Mouse (Mus musculus): Measurements from ENCODE around the gene Erf. TPM values are rescaled to one million over a fixed set of nuclear protein-coding genes. Genes with fewer than 3 reads are reported as not detected.

Gene Erf
- polyA plus RNA-seq, 1 experiment from 2014 or later: 22.3 TPM

GRCm38 (mm10) chr7:25279861-25280791 is 29.6 kb upstream of the Erf start:
- Histone ChIP-seq H3K9ac (replicated peaks) (peak overlapping the region; percentile 82), H3K27me3 (no peaks in the 10 kb centered on the region), H3K9me3 (no peaks in the 10 kb centered on the region), H3K4me2 (peak overlapping the region; percentile 98), H3K4me3 (replicated peaks) (peak overlapping the region; percentile 78), H3K4me1 (replicated peaks) (peaks cover 72% of the 10 kb centered on the region), H3K27ac (peak overlapping the region; percentile 100), H3K36me3 (peaks cover 9% of the 10 kb centered on the region)
- ATAC-seq (ENCODE audit: insufficient number of reproducible peaks, insufficient read depth, low FRiP score, low TSS enrichment, low read depth): peak; percentile 62
- WGBS: 0% methylated on average over 6 of the region's 6 CpGs

GRCm38 (mm10) chr7:25279076-25279860 is 28.7 kb upstream of the Erf start:
- no peaks in the 10 kb centered on the region for H3K27me3 ChIP-seq
- H3K36me3 ChIP-seq: peaks cover 8% of the 10 kb centered on the region
- H3K9ac ChIP-seq (replicated peaks): peak overlapping the region; percentile 82
- WGBS: under 1% methylated on average over 48 of the region's 49 CpGs
- H3K4me2 ChIP-seq: peak overlapping the region; percentile 98
- no peaks in the 10 kb centered on the region for H3K9me3 ChIP-seq
- H3K4me1 ChIP-seq (replicated peaks): peaks cover 72% of the 10 kb centered on the region
- ATAC-seq (ENCODE audit: insufficient number of reproducible peaks, insufficient read depth, low FRiP score, low TSS enrichment, low read depth): peak; percentile 39
- H3K27ac ChIP-seq: peak overlapping the region; percentile 100
- peak overlapping the region; percentile 78 for H3K4me3 ChIP-seq (replicated peaks)

- Histone ChIP-seq H3K4me2 (peak overlapping the region; percentile 98), H3K4me3 (replicated peaks) (peak overlapping the region; percentile 78), H3K4me1 (replicated peaks) (peaks cover 68% of the 10 kb centered on the region), H3K9me3 (no peaks in the 10 kb centered on the region), H3K27ac (peak overlapping the region; percentile 100), H3K27me3 (no peaks in the 10 kb centered on the region), H3K9ac (replicated peaks) (peak overlapping the region; percentile 82), H3K36me3 (peaks cover 11% of the 10 kb centered on the region)
- under 1% methylated on average over 58 of the region's 60 CpGs for WGBS
- ATAC-seq (ENCODE audit: insufficient number of reproducible peaks, insufficient read depth, low FRiP score, low TSS enrichment, low read depth): 0 out of 2 replicates have a peak, but pooled peaks have one; percentile 13
These were observed 27.9 kb upstream of the Erf start for GRCm38 (mm10) chr7:25278341-25279075.

- Histone ChIP-seq H3K27me3 (no peaks in the 10 kb centered on the region), H3K4me2 (peak overlapping the region; percentile 98), H3K27ac (peak overlapping the region; percentile 100), H3K4me1 (replicated peaks) (peaks cover 63% of the 10 kb centered on the region), H3K36me3 (peaks cover 16% of the 10 kb centered on the region), H3K4me3 (replicated peaks) (peak overlapping the region; percentile 78), H3K9ac (replicated peaks) (no peak overlapping the region; the same call in none of the 2 replicates), H3K9me3 (no peaks in the 10 kb centered on the region)
- WGBS: 16% methylated on average over 4 of the region's 4 CpGs
- ATAC-seq (ENCODE audit: insufficient number of reproducible peaks, insufficient read depth, low FRiP score, low TSS enrichment, low read depth): no peak
These were observed 27.4 kb upstream of the Erf start for GRCm38 (mm10) chr7:25277998-25278340.

GRCm38 (mm10) chr7:25277405-25277804 is 26.8 kb upstream of the Erf start:
- no peak for ATAC-seq (ENCODE audit: insufficient number of reproducible peaks, insufficient read depth, low FRiP score, low TSS enrichment, low read depth)
- Histone ChIP-seq H3K4me1 (replicated peaks) (peaks cover 63% of the 10 kb centered on the region), H3K4me2 (peak overlapping the region; percentile 98), H3K9me3 (no peaks in the 10 kb centered on the region), H3K4me3 (replicated peaks) (peak overlapping the region; percentile 78), H3K27me3 (no peaks in the 10 kb centered on the region), H3K36me3 (peaks cover 22% of the 10 kb centered on the region), H3K9ac (replicated peaks) (no peak overlapping the region; the same call in 1 of the 2 replicates), H3K27ac (peak overlapping the region; percentile 100)
- 81% methylated on average over 4 of the region's 4 CpGs for WGBS

GRCm38 (mm10) chr7:25275555-25276298 is 25.2 kb upstream of the Erf start:
- Histone ChIP-seq H3K27ac (peak overlapping the region; percentile 56; the same call in 1 of the 2 replicates), H3K4me2 (peak overlapping the region; percentile 19; the same call in 1 of the 2 replicates), H3K9me3 (no peaks in the 10 kb centered on the region), H3K4me3 (replicated peaks) (peak overlapping the region; percentile 4; the same call in 1 of the 2 replicates), H3K9ac (replicated peaks) (no peak overlapping the region), H3K4me1 (replicated peaks) (peaks cover 53% of the 10 kb centered on the region), H3K27me3 (no peaks in the 10 kb centered on the region), H3K36me3 (peaks cover 38% of the 10 kb centered on the region)
- no peak for ATAC-seq (ENCODE audit: insufficient number of reproducible peaks, insufficient read depth, low FRiP score, low TSS enrichment, low read depth)
- 35% methylated on average over 9 of the region's 9 CpGs for WGBS

- H3K36me3 ChIP-seq: peaks cover 39% of the 10 kb centered on the region
- no peak overlapping the region for H3K4me3 ChIP-seq (replicated peaks)
- H3K27ac ChIP-seq: peak overlapping the region; percentile 47; the same call in 1 of the 2 replicates
- H3K27me3 ChIP-seq: no peaks in the 10 kb centered on the region
- no peak for ATAC-seq (ENCODE audit: insufficient number of reproducible peaks, insufficient read depth, low FRiP score, low TSS enrichment, low read depth)
- peak overlapping the region; percentile 14 for H3K9ac ChIP-seq (replicated peaks)
- WGBS: 82% methylated on average over 3 of the region's 3 CpGs
- no peak overlapping the region for H3K4me2 ChIP-seq
- H3K9me3 ChIP-seq: no peaks in the 10 kb centered on the region
- peaks cover 48% of the 10 kb centered on the region for H3K4me1 ChIP-seq (replicated peaks)
These were observed 24.4 kb upstream of the Erf start for GRCm38 (mm10) chr7:25274996-25275395.

GRCm38 (mm10) chr7:25274571-25274970 is 24.0 kb upstream of the Erf start:
- ATAC-seq (ENCODE audit: insufficient number of reproducible peaks, insufficient read depth, low FRiP score, low TSS enrichment, low read depth): no peak
- H3K4me3 ChIP-seq (replicated peaks): no peak overlapping the region
- peak overlapping the region; percentile 47; the same call in 1 of the 2 replicates for H3K27ac ChIP-seq
- 38% methylated on average over 5 of the region's 5 CpGs for WGBS
- peak overlapping the region; percentile 14 for H3K9ac ChIP-seq (replicated peaks)
- H3K36me3 ChIP-seq: peaks cover 39% of the 10 kb centered on the region
- H3K27me3 ChIP-seq: no peaks in the 10 kb centered on the region
- H3K9me3 ChIP-seq: no peaks in the 10 kb centered on the region
- peaks cover 50% of the 10 kb centered on the region for H3K4me1 ChIP-seq (replicated peaks)
- no peak overlapping the region for H3K4me2 ChIP-seq

GRCm38 (mm10) chr7:25273259-25274241 is 23.0 kb upstream of the Erf start:
- 87% methylated on average over 22 of the region's 22 CpGs for WGBS
- no peaks in the 10 kb centered on the region for H3K27me3 ChIP-seq
- H3K9ac ChIP-seq (replicated peaks): peak overlapping the region; percentile 23; the same call in 1 of the 2 replicates

More at GRCm38 (mm10) chr7:25273259-25274241, 23.0 kb upstream of the Erf start:
- Histone ChIP-seq H3K9me3 (no peaks in the 10 kb centered on the region), H3K4me2 (no peak overlapping the region), H3K4me1 (replicated peaks) (peaks cover 54% of the 10 kb centered on the region), H3K36me3 (peaks cover 39% of the 10 kb centered on the region), H3K27ac (no peak overlapping the region), H3K4me3 (replicated peaks) (no peak overlapping the region)
- no peak for ATAC-seq (ENCODE audit: insufficient number of reproducible peaks, insufficient read depth, low FRiP score, low TSS enrichment, low read depth)

Data from limb, embryonic 12.5 days (tissue).